Mouse (Mus musculus) midbrain, embryonic 11.5 days (tissue): Measurements from ENCODE around the gene Olfr332. TPM values are rescaled to one million over a fixed set of nuclear protein-coding genes. Genes with fewer than 3 reads are reported as not detected.
"Not testable (repeated sequence)": the region's sequence is repeated elsewhere in the genome, so short reads cannot be mapped to it uniquely, and the experiment has no call there.

ENCODE experiments used
- ATAC-seq: fragments of 200-750 bp; cut with Nextera tagmentation; 2 replicates; pipeline ENCODE4 v1.8.0; 2017; ENCODE audit warnings: moderate TSS enrichment, moderate library complexity; ENCODE audit not compliant: low FRiP score
- DNase-seq: peaks from one replicate; pipeline ENCODE4 v3.0.0; 2015; ENCODE audit warnings: low spot score; ENCODE audit errors: missing footprints
- H3K27ac ChIP-seq: fragments of 300-500 bp; sonication (generic); 2 replicates; pipeline ENCODE4 v1.5.1; 2014; ENCODE audit warnings: low read depth, low read length
- H3K27me3 ChIP-seq: fragments of 300-500 bp; sonication (generic); 2 replicates; pipeline ENCODE4 v1.6.1; 2014; ENCODE audit warnings: mild to moderate bottlenecking, low read length, moderate library complexity, mixed read lengths; ENCODE audit not compliant: control insufficient read depth, insufficient read depth
- H3K36me3 ChIP-seq: fragments of 300-500 bp; sonication (generic); 2 replicates; pipeline ENCODE4 v1.6.1; 2014; ENCODE audit warnings: mild to moderate bottlenecking, low read length, moderate library complexity, mixed read lengths; ENCODE audit not compliant: control insufficient read depth, insufficient read depth
- H3K4me1 ChIP-seq: fragments of 300-500 bp; sonication (generic); 2 replicates; pipeline ENCODE4 v1.6.1; 2014; ENCODE audit warnings: low read length; ENCODE audit not compliant: control insufficient read depth, insufficient read depth
- H3K4me2 ChIP-seq: fragments of 300-500 bp; sonication (generic); 2 replicates; pipeline ENCODE4 v1.6.1; 2014; ENCODE audit warnings: mild to moderate bottlenecking, moderate library complexity
- H3K4me3 ChIP-seq: fragments of 300-500 bp; sonication (generic); 2 replicates; pipeline ENCODE4 v1.5.1; 2014; ENCODE audit warnings: low read depth, low read length
- H3K9ac ChIP-seq: fragments of 300-500 bp; sonication (generic); 2 replicates; pipeline ENCODE4 v1.6.1; 2014; ENCODE audit warnings: low read length
- H3K9me3 ChIP-seq: fragments of 300-500 bp; sonication (generic); 2 replicates; pipeline ENCODE4 v1.6.1; 2016; ENCODE audit warnings: low read length; ENCODE audit not compliant: control insufficient read depth
- WGBS: fragments of 180-500 bp; shearing (Covaris S2); extraction: QIAGEN DNeasy Blood & Tissue Kit; methylation state at CpG from one replicate; pipeline ENCODE4 v1.1.7; 2014; 5-methylcytosine and 5-hydroxymethylcytosine counted together
- polyA plus RNA-seq: library from polyadenylated mRNA; unstranded; fragments of >200 nt; fragmentation: Nextera tagmentation; extraction: Ambion mirVana; gene quantifications from 2 replicates; pipeline ENCODE4 v1.2.1, GENCODE M21; 2014

Olfr332 gene
- polyA plus RNA-seq: not detected in 2 replicates

GRCm38 (mm10) chr11:58492455-58492854 is at the start of gene Olfr332:
Gene Olfr332, minus strand, starts transcription at chr11:58492555.
- Histone ChIP-seq H3K27ac (no peak within 1 kb of the TSS), H3K4me3 (no peak within 1 kb of the TSS), H3K9me3 (no peaks in the 10 kb centered on the region), H3K9ac (no peak within 1 kb of the TSS), H3K36me3 (no peaks in the 10 kb centered on the region), H3K4me2 (no peak within 1 kb of the TSS), H3K4me1 (no peaks in the 10 kb centered on the region), H3K27me3 (no peaks in the 10 kb centered on the region)
- WGBS: 75% methylated on average over 2 of the region's 2 CpGs
- ATAC-seq: no peak
- no peak for DNase-seq

- not testable (repeated sequence) for ATAC-seq, H3K9ac ChIP-seq, H3K4me1 ChIP-seq, DNase-seq, H3K27ac ChIP-seq, H3K27me3 ChIP-seq, H3K36me3 ChIP-seq, H3K9me3 ChIP-seq, H3K4me2 ChIP-seq, H3K4me3 ChIP-seq
These were observed 42.4 kb upstream of the Olfr332 start, which contains the start of gene Olfr330 for GRCm38 (mm10) chr11:58534736-58535135. Gene Olfr330, minus strand, starts transcription at chr11:58534836.

DNA sequence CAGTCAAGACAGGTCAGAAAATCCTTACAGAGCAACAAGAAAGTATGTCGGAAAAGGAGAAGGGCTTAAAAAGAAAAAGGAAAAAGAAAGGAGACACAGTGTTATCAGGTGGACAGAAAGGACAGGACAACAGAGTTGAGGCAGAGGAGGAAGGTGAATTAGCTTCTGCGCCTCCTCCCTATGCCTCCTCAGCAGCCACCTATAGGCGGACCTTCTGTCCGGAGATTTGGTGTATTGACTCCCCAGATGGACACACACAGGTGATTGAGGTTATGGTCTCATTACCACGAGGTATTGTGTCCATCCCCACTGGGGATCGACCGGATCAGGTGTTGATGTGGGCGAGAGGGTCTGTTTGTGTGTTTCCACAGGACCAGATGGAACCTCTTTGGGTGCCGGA is 27.4 kb upstream of the Olfr332 start:
- H3K27ac ChIP-seq, H3K9ac ChIP-seq, H3K4me3 ChIP-seq, ATAC-seq, H3K36me3 ChIP-seq, H3K4me1 ChIP-seq, H3K27me3 ChIP-seq, H3K4me2 ChIP-seq, DNase-seq, H3K9me3 ChIP-seq: not testable (repeated sequence)
- WGBS: 95% methylated on average over 6 of the region's 9 CpGs

- WGBS: 94% methylated on average over 17 of the region's 18 CpGs
- not testable (repeated sequence) for DNase-seq, H3K9me3 ChIP-seq, H3K4me3 ChIP-seq, H3K36me3 ChIP-seq, ATAC-seq, H3K4me2 ChIP-seq, H3K27ac ChIP-seq, H3K9ac ChIP-seq, H3K4me1 ChIP-seq, H3K27me3 ChIP-seq
These were observed 26.6 kb upstream of the Olfr332 start for GRCm38 (mm10) chr11:58518916-58519315.

- not testable (repeated sequence) for H3K27me3 ChIP-seq, DNase-seq, H3K9me3 ChIP-seq, H3K36me3 ChIP-seq, H3K4me1 ChIP-seq, H3K27ac ChIP-seq, H3K9ac ChIP-seq, H3K4me2 ChIP-seq, ATAC-seq, H3K4me3 ChIP-seq
- 87% methylated on average over 19 of the region's 19 CpGs for WGBS
These were observed 16.7 kb upstream of the Olfr332 start for GRCm38 (mm10) chr11:58509058-58509457.

- H3K27ac ChIP-seq, ATAC-seq, H3K4me3 ChIP-seq, H3K9me3 ChIP-seq, H3K9ac ChIP-seq, DNase-seq, H3K4me2 ChIP-seq, H3K4me1 ChIP-seq, H3K36me3 ChIP-seq, H3K27me3 ChIP-seq: not testable (repeated sequence)
These were observed 10.1 kb upstream of the Olfr332 start, which contains the start of gene Olfr331 for GRCm38 (mm10) chr11:58502472-58502871. Gene Olfr331, minus strand, starts transcription at chr11:58502572.

DNA sequence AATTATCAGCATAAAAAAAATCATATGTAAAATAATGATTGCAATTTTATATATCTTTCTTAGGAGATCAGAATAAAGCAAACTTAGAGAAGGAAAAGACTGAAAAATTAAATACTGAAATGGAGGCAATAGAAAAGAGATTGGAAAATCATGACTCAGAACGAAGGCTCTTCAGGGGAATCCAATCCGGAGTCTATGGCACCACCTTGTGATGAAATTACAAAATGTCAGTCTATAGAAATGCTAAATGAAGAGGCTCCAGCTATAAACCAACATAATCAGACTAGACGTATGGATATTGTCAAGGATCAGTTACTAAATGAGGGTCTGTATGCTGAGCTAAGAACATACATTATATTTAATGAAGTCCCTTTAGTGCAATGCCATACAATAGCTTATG is 6.9 kb upstream of the Olfr332 start:
- no peak overlapping the region for H3K4me2 ChIP-seq
- no peak overlapping the region for H3K4me3 ChIP-seq
- DNase-seq: no peak
- no peaks in the 10 kb centered on the region for H3K36me3 ChIP-seq
- no peak for ATAC-seq
- H3K9me3 ChIP-seq: no peaks in the 10 kb centered on the region
- no peaks in the 10 kb centered on the region for H3K27me3 ChIP-seq
- no peaks in the 10 kb centered on the region for H3K4me1 ChIP-seq
- no peak overlapping the region for H3K27ac ChIP-seq
- whole genome bisulfite sequencing: 68% methylated on average over 3 of the region's 3 CpGs
- H3K9ac ChIP-seq: no peak overlapping the region

DNA sequence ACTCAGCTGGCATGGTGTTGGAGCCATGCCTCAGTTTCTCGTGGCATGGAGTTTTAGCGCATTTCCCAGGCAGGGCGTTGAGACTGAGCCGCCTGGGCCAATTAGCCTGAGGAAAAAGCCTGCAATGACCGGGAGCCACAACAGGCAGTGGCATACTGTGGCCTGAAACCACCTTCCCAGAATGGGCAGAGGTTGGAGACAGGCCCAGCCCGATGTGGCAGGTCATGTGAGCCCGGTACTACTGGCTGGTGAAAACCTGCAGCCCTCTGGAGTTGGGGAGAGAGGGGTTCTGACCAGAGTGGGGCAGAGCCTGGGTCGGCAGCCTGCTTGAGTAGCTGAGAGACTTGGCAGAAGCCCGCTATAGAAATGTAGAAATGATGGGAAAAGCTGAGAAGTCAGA is 6.4 kb upstream of the Olfr332 start:
- Histone ChIP-seq H3K27ac (no peak overlapping the region), H3K9ac (no peak overlapping the region), H3K36me3 (no peaks in the 10 kb centered on the region), H3K27me3 (no peaks in the 10 kb centered on the region), H3K4me1 (no peaks in the 10 kb centered on the region), H3K9me3 (no peaks in the 10 kb centered on the region), H3K4me3 (no peak overlapping the region), H3K4me2 (no peak overlapping the region)
- no peak for ATAC-seq
- DNase-seq: no peak
- WGBS: 85% methylated on average over 9 of the region's 9 CpGs

- H3K9me3 ChIP-seq: no peaks in the 10 kb centered on the region
- no peaks in the 10 kb centered on the region for H3K4me1 ChIP-seq
- no peak within 1 kb of the TSS for H3K4me3 ChIP-seq
- ATAC-seq: no peak
- no peak within 1 kb of the TSS for H3K27ac ChIP-seq
- no peaks in the 10 kb centered on the region for H3K36me3 ChIP-seq
- no peak for DNase-seq
- H3K27me3 ChIP-seq: no peaks in the 10 kb centered on the region
- H3K9ac ChIP-seq: no peak within 1 kb of the TSS
- no peak within 1 kb of the TSS for H3K4me2 ChIP-seq
These were observed 30.2 kb downstream of the Olfr332 start, which contains the start of gene Olfr30 for GRCm38 (mm10) chr11:58462170-58462569. Gene Olfr30, minus strand, starts transcription at chr11:58462270.

- no peak overlapping the region for H3K4me2 ChIP-seq
- DNase-seq (no peak), ATAC-seq (no peak)
- no peak overlapping the region for H3K27ac ChIP-seq
- no peaks in the 10 kb centered on the region for H3K27me3 ChIP-seq
- H3K4me3 ChIP-seq: no peak overlapping the region
- H3K4me1 ChIP-seq: no peaks in the 10 kb centered on the region
- no peaks in the 10 kb centered on the region for H3K36me3 ChIP-seq
- no peak overlapping the region for H3K9ac ChIP-seq
- 70% methylated on average over 4 of the region's 4 CpGs for WGBS
- no peaks in the 10 kb centered on the region; the same call in 1 of the 2 replicates for H3K9me3 ChIP-seq
These were observed 38.8 kb downstream of the Olfr332 start for GRCm38 (mm10) chr11:58453592-58453991.
